Mouse (Mus musculus) neutrophil, adult 65 days (primary cell): Measurements from ENCODE around the gene Olfr310. TPM values are rescaled to one million over a fixed set of nuclear protein-coding genes. Genes with fewer than 3 reads are reported as not detected.

Experiments used
- total RNA-seq: library from RNA; stranded (reverse); gene quantifications from 2 replicates; pipeline ENCODE4 v1.2.4, GENCODE M21; 2023

Gene Olfr310
- total RNA-seq, result not detected in 2 replicates

DNA sequence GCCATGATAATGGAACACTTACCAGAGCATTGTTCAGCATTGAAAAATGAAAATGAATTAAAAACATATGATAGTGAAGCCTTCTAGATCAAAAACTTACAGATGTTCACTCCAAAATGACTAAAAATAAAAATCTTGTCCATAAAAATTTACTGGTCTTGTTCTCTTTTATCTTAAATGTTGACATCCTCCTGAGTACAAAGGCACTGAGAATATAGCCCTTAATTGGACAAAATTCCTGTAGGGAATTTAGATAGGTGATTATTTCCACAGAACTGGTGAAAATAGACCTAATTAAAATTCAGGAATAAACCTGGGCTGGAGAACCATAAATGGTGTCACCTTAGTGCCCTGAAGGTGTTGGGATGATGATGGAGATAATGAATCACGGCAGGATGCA is at the start of gene Olfr310:
Gene Olfr310 (minus strand): TSS at position 101 of the 400 bp plus-strand sequence.

DNA sequence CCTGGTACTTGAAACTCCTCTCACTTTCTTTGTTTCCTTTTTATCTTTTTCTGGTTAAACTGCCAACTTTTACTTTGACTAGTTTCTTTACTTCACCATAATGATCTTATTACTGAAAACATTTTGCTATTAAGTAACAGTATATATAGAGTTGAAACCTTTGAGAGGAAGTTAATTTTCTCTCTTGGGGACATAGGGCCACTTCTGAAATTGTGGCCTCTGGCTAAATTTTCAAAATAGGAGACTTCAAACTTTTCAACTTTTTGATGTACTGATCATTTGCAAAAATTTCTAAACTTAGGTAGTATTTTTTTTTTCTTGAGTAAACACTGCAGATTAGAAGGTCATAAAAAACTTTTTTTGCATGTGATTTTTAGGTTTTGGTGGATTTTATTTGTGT is 48.6 kb upstream of the Olfr310 start, which contains the start of gene Olfr308:
Gene Olfr308 (minus strand): TSS at position 101 of the 400 bp plus-strand sequence.

DNA sequence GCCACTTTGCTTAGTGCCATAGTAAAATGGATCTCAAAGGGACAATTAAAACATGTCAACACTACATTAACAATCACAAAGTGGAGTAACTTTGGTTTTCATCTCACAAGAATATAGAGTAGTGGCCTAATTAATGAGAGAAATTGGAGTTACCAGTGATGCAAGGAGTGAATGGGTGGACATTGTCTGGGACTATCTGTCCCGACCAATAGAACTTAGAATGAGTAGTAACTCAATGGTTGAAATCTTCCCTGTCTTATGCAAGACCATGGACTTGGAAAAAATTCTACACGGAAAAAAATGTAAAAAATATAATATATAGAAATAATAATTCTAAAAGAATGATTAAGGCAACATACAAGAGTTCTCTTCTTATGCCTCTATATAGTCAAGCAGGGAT is 36.6 kb upstream of the Olfr310 start, which contains the start of gene Olfr309:
Gene Olfr309 (minus strand): TSS at position 101 of the 400 bp plus-strand sequence.

DNA sequence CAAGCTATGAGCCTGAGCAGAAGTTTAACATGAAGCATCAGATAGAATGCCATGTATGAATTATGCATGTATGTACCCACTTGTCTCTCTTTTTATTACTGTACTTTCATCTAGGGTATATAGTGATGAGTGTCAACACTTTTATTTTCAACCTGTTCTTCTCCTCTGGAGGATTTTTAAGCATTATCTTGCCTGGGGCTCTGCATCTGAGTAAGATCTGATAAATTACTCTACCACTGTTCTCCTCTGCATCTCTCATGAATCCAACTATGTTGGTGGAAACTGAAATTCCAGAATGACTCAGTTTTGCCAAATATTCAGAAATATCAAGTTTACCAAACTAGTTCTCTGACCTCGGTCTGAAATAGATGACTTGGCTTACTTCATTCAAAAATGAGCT is 30.8 kb downstream of the Olfr310 start, which contains the start of gene Vmn2r76:
Gene Vmn2r76 (minus strand): TSS at position 101 of the 400 bp plus-strand sequence.

Other genes with a start within 250 kb of the Olfr310 start
- not detected in 2 replicates for gene Vmn2r75, start 105.4 kb downstream of the Olfr310 start, total RNA-seq
- gene Vmn2r76, start 30.9 kb downstream of the Olfr310 start, total RNA-seq, result not detected in 2 replicates
- gene Olfr309, start 36.5 kb upstream of the Olfr310 start, total RNA-seq, result not detected in 2 replicates
- not detected in 2 replicates for gene Olfr308, start 48.5 kb upstream of the Olfr310 start, total RNA-seq
- not detected in 2 replicates for gene Olfr307, start 60.4 kb upstream of the Olfr310 start, total RNA-seq
- gene Olfr305, start 89.8 kb upstream of the Olfr310 start, total RNA-seq, result not detected in 2 replicates
- gene Olfr304, start 109.5 kb upstream of the Olfr310 start, total RNA-seq, result not detected in 2 replicates
- not detected in 2 replicates for gene Olfr303, start 120.6 kb upstream of the Olfr310 start, total RNA-seq
- gene Olfr301, start 126.7 kb upstream of the Olfr310 start, total RNA-seq, result not detected in 2 replicates
- not detected in 2 replicates for gene Olfr299, start 182.7 kb upstream of the Olfr310 start, total RNA-seq
- gene Olfr298, start 215.3 kb upstream of the Olfr310 start, total RNA-seq, result not detected in 2 replicates
- gene Olfr297, start 242.8 kb upstream of the Olfr310 start, total RNA-seq, result not detected in 2 replicates